Mouse (Mus musculus): ENCODE measurements around the gene Chst13.
A peak's percentile ranks its signal among the peaks of the same experiment; 100 is the strongest.

Chst13 gene

DNA sequence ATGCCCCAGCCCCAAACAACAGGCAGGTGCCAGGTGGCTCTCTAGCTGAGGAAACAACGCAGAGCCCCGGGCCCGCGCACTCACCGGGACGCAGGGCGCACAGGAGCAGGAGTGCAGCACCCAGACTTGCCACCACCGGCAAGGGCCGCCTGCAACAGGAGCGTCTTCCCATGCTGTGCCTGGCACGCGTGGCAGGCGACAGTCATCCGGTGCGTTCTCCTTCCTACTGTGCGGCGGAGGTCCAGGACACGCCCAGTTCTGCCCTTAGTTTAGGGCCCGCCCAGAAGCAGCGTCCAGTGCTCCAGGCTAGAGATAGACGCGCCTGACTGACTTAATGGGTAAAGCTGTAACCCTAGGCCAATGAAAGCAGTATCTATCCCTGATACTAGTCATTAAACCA lies at the start of gene Chst13:
Chst13 (minus strand) TSS at position 195 of the 400 bp plus-strand sequence.
- DNase-seq (ENCODE audit: low spot score), result no peak

DNA sequence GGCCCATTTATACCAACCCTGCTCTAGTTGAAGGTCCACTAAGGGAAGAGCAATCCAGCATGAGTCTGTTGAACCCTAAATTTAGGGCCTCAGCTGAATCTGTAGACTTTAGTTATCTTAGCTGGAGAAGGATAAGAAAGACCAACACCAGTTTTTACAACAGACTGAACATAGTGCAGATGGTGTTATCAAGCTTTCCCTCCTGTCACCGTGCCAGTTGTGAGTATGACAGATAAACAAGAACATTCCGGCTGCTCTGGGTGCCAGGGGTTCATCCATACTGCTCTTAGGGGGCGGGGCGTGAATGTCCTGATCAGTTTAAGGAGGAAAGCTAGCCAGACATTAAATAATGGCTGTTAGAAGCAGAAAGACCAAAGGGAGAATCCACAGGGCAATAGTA lies 49.7 kb upstream of the Chst13 start:
- no peak for DNase-seq (ENCODE audit: low spot score)

- DNase-seq (ENCODE audit: low spot score), result no peak
These were observed 45.0 kb upstream of the Chst13 start for GRCm38 (mm10) chr6:90369725-90370553.

GRCm38 (mm10) chr6:90368976-90369724 lies 44.2 kb upstream of the Chst13 start, which contains the start of gene Zxdc:
Gene Zxdc (plus strand): TSS chr6:90369492.
- peak; percentile 99 for DNase-seq (ENCODE audit: low spot score)

GRCm38 (mm10) chr6:90363301-90363700 lies 38.3 kb upstream of the Chst13 start:
- DNase-seq (ENCODE audit: low spot score), result peak; percentile 77

GRCm38 (mm10) chr6:90360922-90361614 lies 36.1 kb upstream of the Chst13 start:
- DNase-seq (ENCODE audit: low spot score), result no peak

- DNase-seq (ENCODE audit: low spot score), result peak; percentile 67
These were observed 35.2 kb upstream of the Chst13 start for GRCm38 (mm10) chr6:90360024-90360781.

- DNase-seq (ENCODE audit: low spot score), result no peak
These were observed 34.5 kb upstream of the Chst13 start for GRCm38 (mm10) chr6:90359445-90359844.

DNA sequence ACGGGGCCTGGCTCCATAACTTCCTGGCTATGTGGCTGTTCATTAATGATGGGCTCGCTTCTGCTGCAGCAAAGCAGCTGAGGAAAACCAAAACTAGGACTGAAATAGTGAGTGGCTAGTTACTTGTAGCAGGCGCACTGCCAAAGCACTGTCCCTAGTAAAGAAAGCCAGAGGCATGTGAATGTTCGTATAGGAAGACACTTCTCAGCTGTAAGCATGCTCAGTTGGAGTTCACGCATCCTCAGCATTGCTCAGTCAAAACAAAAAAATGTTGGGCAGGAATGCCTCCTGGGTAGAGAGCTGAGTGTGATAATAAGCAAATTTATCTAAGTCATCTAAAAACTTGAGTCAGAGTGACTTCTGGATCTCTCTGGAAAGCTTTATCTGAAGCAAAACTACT lies 33.2 kb upstream of the Chst13 start:
- no peak for DNase-seq (ENCODE audit: low spot score)

- no peak for DNase-seq (ENCODE audit: low spot score)
These were observed 25.0 kb upstream of the Chst13 start for GRCm38 (mm10) chr6:90350011-90350410.

DNA sequence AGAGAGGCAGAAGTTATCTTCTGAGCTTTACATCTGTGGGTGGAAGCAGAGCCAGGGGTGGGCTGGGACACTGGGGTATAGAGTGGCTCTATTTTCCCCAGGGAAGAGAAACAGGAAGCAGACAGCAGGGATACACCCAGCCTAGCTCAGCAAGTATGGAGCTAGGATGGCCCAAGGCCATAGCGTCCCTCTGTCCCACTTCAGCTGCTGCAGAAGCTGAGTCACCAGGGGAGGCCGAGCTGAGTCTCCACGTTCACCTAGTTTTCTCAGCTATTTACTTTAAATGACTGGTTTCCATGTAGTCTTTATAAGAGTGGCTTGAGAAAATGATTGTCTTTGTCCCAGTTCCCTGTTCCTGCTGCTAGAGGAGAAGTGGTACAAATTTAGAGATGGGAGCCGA lies 23.5 kb upstream of the Chst13 start:
- no peak for DNase-seq (ENCODE audit: low spot score)

DNA sequence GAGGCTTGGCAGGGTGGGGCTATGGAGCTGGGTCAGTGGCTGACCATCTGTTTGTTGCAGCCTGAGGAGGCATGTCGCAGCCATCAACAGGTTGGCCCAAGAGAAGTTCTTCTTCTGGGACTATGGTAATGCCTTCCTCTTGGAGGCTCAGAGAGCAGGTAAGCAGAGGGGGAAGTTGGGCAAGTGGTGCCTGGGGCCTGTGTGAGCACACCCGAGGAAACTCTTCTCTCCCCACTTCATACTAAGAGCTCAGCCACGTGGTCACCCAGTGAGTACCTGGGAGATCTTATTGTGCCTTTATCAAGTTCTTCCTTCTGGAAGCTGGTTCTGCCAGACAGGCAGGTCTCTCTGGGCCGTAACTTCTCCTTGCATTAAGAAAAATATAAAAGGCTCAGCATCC lies 22.2 kb upstream of the Chst13 start:
- no peak for DNase-seq (ENCODE audit: low spot score)

GRCm38 (mm10) chr6:90342343-90342742 lies 17.4 kb upstream of the Chst13 start:
- no peak for DNase-seq (ENCODE audit: low spot score)

DNA sequence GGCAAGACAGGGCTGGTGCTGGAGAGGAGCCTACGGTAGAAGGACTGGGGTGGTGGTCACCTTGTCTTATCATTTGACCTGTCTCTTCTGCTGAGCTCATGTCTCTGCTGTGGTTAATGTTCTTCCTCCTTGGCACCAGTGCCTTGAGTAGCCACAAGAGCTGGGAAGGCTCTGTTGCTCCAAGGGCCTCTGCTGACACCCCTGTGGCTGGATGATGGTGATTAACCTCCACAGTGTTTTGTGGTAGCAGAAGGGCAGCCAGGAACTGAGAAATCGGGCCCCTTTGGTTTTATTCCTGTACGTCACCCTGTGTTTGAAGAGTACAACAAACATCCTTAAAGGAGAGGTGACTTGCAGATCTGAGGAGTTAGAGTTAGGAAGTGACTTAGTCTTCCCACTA lies 9.3 kb upstream of the Chst13 start:
- DNase-seq (ENCODE audit: low spot score), result no peak

- no peak for DNase-seq (ENCODE audit: low spot score)
These were observed 7.8 kb upstream of the Chst13 start, which contains the start of gene Uroc1 for GRCm38 (mm10) chr6:90332561-90333425. Gene Uroc1 (plus strand): TSS chr6:90333284.

- DNase-seq (ENCODE audit: low spot score), result no peak
These were observed 5.0 kb upstream of the Chst13 start for GRCm38 (mm10) chr6:90329953-90330352.

- no peak for DNase-seq (ENCODE audit: low spot score)
These were observed 2.7 kb upstream of the Chst13 start for GRCm38 (mm10) chr6:90327670-90328069.

DNA sequence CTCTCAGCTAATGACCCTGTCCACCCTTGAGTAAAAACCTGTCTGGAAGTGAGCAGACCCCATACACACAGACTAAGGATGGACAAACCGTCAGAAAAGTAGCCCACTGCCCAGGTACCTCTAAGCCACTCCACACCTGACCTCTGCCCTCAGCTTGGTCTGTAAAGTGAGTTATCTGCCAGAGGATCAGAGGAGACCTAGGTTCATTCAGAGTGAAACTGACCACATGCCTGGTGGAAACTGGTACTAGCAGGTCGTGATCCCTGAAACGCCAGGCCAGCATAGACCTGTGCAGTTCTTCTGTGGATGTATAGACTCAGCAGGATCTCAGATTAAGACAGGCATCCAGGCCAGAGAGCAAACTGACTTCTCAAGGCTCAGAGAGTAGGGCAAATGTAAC lies 522 bp downstream of the Chst13 start:
- no peak for DNase-seq (ENCODE audit: low spot score)

DNA sequence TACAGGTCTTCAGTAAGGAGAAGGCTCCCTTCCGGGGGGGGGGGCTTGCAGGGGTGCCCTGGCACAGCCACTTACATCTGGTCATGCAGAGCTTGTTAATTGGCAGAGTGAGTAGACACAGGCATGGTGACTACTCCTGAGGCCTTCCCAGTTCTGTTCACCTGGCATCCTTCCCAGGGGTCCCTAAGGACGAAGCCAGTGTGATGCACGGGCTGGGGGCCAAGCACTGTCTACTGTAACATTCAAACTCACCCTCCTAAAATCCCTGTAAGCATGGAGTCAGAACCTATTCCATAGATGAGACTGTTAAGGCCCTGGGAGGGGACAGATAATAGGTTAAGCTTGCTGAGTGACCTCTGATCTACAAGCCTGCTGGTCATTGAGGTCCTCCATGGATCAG lies 959 bp downstream of the Chst13 start:
- no peak for DNase-seq (ENCODE audit: low spot score)

- no peak for DNase-seq (ENCODE audit: low spot score)
These were observed 3.2 kb downstream of the Chst13 start for GRCm38 (mm10) chr6:90321811-90322210.

- DNase-seq (ENCODE audit: low spot score), result no peak
These were observed 4.6 kb downstream of the Chst13 start for GRCm38 (mm10) chr6:90320429-90320828.
